ENCODE assay signal across 8 mouse cellular contexts in genomic region chr5:115979134-115979696, GRCm38 (mm10). TPM values are rescaled to one million over a fixed set of nuclear protein-coding genes. Genes with fewer than 3 reads are reported as not detected.
DNase-seq lines count a peak whose midpoint lies in the region; ATAC-seq and TF ChIP-seq lines count a peak whose summit lies in the region.
"Had no signal": no experiment of that assay in that cellular context is flagged by ENCODE, and none has a peak within 500 bp of the region (broad histone marks: within the 10 kb centered on the region; RNA-seq: fewer than 3 reads in every experiment).

No protein-coding gene starts in this region.

- no peak overlapping the region for H3K4me3 ChIP-seq in kidney, adult 2 months (ENCODE audit: insufficient read depth, low read depth, low read length)
- H3K4me3 ChIP-seq in kidney, embryonic 14.5 days (ENCODE audit: low read length): no peak overlapping the region
- no peak overlapping the region for H3K4me3 ChIP-seq in liver, embryonic 13.5 days (replicated peaks)
- H3K4me3 ChIP-seq: myocyte had no signal

- no peaks in the 10 kb centered on the region for H3K27me3 ChIP-seq in kidney, adult 2 months (replicated peaks; ENCODE audit: control insufficient read depth, insufficient read depth, low read length)
- no peaks in the 10 kb centered on the region for H3K27me3 ChIP-seq in kidney, embryonic 14.5 days (ENCODE audit: control insufficient read depth, insufficient read depth, low read length)
- H3K27me3 ChIP-seq in liver, embryonic 13.5 days: no peaks in the 10 kb centered on the region

- H3K9ac ChIP-seq in kidney, embryonic 14.5 days (ENCODE audit: low read depth, low read length): no peak overlapping the region
- H3K9ac ChIP-seq in liver, embryonic 13.5 days: no peak overlapping the region

- TF ChIP-seq CTCF in kidney, adult 2 months (conservative IDR thresholded peaks at IDR 0.05; ENCODE audit: insufficient read depth, insufficient read length, low read depth, low read length): peak; percentile 48

- DNase-seq in kidney, adult 2 months: peak; percentile 32
- DNase-seq in T-cell, adult 2 months (ENCODE audit: low spot score): peak; percentile 21
- DNase-seq in cerebellum, postnatal 14 days: peak; percentile 40 to 61
- DNase-seq in liver, embryonic 13.5 days: peak; percentile 16
- peak; percentile 59 for DNase-seq in testis, postnatal 10 days (ENCODE audit: low spot score)
- DNase-seq in urinary bladder, postnatal 4 days (ENCODE audit: low spot score in 2 of 2): no peak

- H3K4me1 ChIP-seq in kidney, adult 2 months (ENCODE audit: control insufficient read depth, insufficient read depth, low read length): peaks cover 9% of the 10 kb centered on the region; the same call in 1 of the 2 replicates
- peaks cover 25% of the 10 kb centered on the region for H3K4me1 ChIP-seq in kidney, embryonic 14.5 days (ENCODE audit: control insufficient read depth, insufficient read depth, low read length)
- peaks cover 20% of the 10 kb centered on the region for H3K4me1 ChIP-seq in liver, embryonic 13.5 days (replicated peaks)

- H3K36me3 ChIP-seq in kidney, adult 2 months (ENCODE audit: control insufficient read depth, insufficient read depth, low read length): no peaks in the 10 kb centered on the region
- peaks cover 28% of the 10 kb centered on the region for H3K36me3 ChIP-seq in kidney, embryonic 14.5 days (ENCODE audit: control insufficient read depth, insufficient read depth, low read length)
- peaks cover 100% of the 10 kb centered on the region for H3K36me3 ChIP-seq in liver, embryonic 13.5 days

- no peak overlapping the region for H3K27ac ChIP-seq in kidney, adult 2 months (ENCODE audit: insufficient read depth, low read depth, low read length)
- H3K27ac ChIP-seq in kidney, embryonic 14.5 days (ENCODE audit: low read depth, low read length): no peak overlapping the region; the same call in 1 of the 2 replicates
- no peak overlapping the region for H3K27ac ChIP-seq in liver, embryonic 13.5 days

- no peaks in the 10 kb centered on the region for H3K9me3 ChIP-seq in kidney, embryonic 14.5 days (ENCODE audit: control insufficient read depth, low read length)
- no peaks in the 10 kb centered on the region for H3K9me3 ChIP-seq in liver, embryonic 13.5 days (replicated peaks)

- no peak overlapping the region for H3K4me2 ChIP-seq in kidney, embryonic 14.5 days (replicated peaks; ENCODE audit: low read depth, low read length)
- H3K4me2 ChIP-seq in liver, embryonic 13.5 days: no peak overlapping the region

- ATAC-seq in kidney, embryonic 14.5 days (ENCODE audit: low FRiP score, low TSS enrichment): no peak
- ATAC-seq in liver, embryonic 13.5 days (ENCODE audit: low read depth): no peak

- WGBS in kidney, adult 2 months: 70% methylated on average over 16 of the region's 16 CpGs
- WGBS in kidney, embryonic 14.5 days: 59% methylated on average over 16 of the region's 16 CpGs
- WGBS in liver, embryonic 13.5 days (ENCODE audit: insufficient replicate concordance): 71% methylated on average over 16 of the region's 16 CpGs

- no peak for TF ChIP-seq POLR2A in kidney, adult 2 months (IDR thresholded peaks at IDR 0.05; ENCODE audit: low read depth, low read length)

RNA-seq across cellular contexts. Expression of gene Prkab1, which starts 45.1 kb away (rescaled TPM):
- polyA plus RNA-seq in kidney, adult 2 months (2012; rRNA removed): 89.2 and 97.9 TPM in 2 replicates
- polyA plus RNA-seq in kidney, embryonic 14.5 days (2014; fragmentation: Nextera tagmentation; extraction: Ambion mirVana): 60.9 and 85.5 TPM in 2 replicates
- 76.1 and 81.9 TPM in 2 replicates for polyA plus RNA-seq in liver, embryonic 13.5 days (2015; fragmentation: Nextera tagmentation; extraction: Ambion mirVana)

Comparison
In these comparisons a context has a peak if more than half of its experiments do, and no peak if none do; other contexts are left out.
1. DNase-seq: peak in kidney, adult 2 months (single experiment), T-cell, adult 2 months (single experiment), cerebellum, postnatal 14 days (2 of 2), liver, embryonic 13.5 days (single experiment) and testis, postnatal 10 days (single experiment); none in urinary bladder, postnatal 4 days (0 of 2).